Mouse (Mus musculus) thymus, adult 18-20 months (tissue): Measurements from ENCODE around the gene Tril.

Experiments
- DNase-seq, 2 experiments: peaks; one replicate each; pipeline ENCODE4 v3.0.0; 2022; ENCODE audit warnings: mixed read lengths in 2 of 2

The Tril gene

GRCm38 (mm10) chr6:53820486-53820985 lies at the start of gene Tril:
Gene Tril (minus strand): TSS chr6:53820830.
- no peak for DNase-seq

- no peak for DNase-seq
These were observed 42.4 kb upstream of the Tril start for GRCm38 (mm10) chr6:53863011-53863410.

- no peak for DNase-seq
These were observed 38.5 kb upstream of the Tril start for GRCm38 (mm10) chr6:53859106-53859505.

- no peak for DNase-seq
These were observed 37.2 kb upstream of the Tril start for GRCm38 (mm10) chr6:53857822-53858221.

- no peak for DNase-seq
These were observed 36.1 kb upstream of the Tril start for GRCm38 (mm10) chr6:53856775-53857174.

- no peak for DNase-seq
These were observed 34.6 kb upstream of the Tril start for GRCm38 (mm10) chr6:53854971-53855856.

GRCm38 (mm10) chr6:53854226-53854625 lies 33.6 kb upstream of the Tril start:
- DNase-seq: no peak

- DNase-seq: no peak
These were observed 32.9 kb upstream of the Tril start for GRCm38 (mm10) chr6:53853546-53853945.

- no peak for DNase-seq
These were observed 24.0 kb upstream of the Tril start for GRCm38 (mm10) chr6:53844626-53845025.

GRCm38 (mm10) chr6:53825213-53825612 lies 4.6 kb upstream of the Tril start:
- DNase-seq: no peak

- DNase-seq: no peak
These were observed 441 bp upstream of the Tril start for GRCm38 (mm10) chr6:53821041-53821501.

GRCm38 (mm10) chr6:53819761-53820485 lies 707 bp downstream of the Tril start:
- DNase-seq: no peak

- DNase-seq: no peak
These were observed 1.6 kb downstream of the Tril start for GRCm38 (mm10) chr6:53818732-53819661.

GRCm38 (mm10) chr6:53818264-53818731 lies 2.3 kb downstream of the Tril start:
- no peak for DNase-seq

GRCm38 (mm10) chr6:53817763-53818174 lies 2.9 kb downstream of the Tril start:
- DNase-seq: no peak

GRCm38 (mm10) chr6:53816661-53817060 lies 4.0 kb downstream of the Tril start:
- DNase-seq: no peak

GRCm38 (mm10) chr6:53815691-53816090 lies 4.9 kb downstream of the Tril start:
- DNase-seq: no peak

- no peak for DNase-seq
These were observed 6.4 kb downstream of the Tril start for GRCm38 (mm10) chr6:53814214-53814613.

GRCm38 (mm10) chr6:53812242-53812641 lies 8.4 kb downstream of the Tril start:
- DNase-seq: no peak

- DNase-seq: no peak
These were observed 11.8 kb downstream of the Tril start for GRCm38 (mm10) chr6:53808801-53809200.

- no peak for DNase-seq
These were observed 13.4 kb downstream of the Tril start for GRCm38 (mm10) chr6:53807185-53807584.

GRCm38 (mm10) chr6:53806591-53807023 lies 14.0 kb downstream of the Tril start:
- no peak for DNase-seq
